Mouse (Mus musculus): ENCODE data around the gene Rnaseh2a. TPM values are rescaled to one million over a fixed set of nuclear protein-coding genes. Genes with fewer than 3 reads are reported as not detected.
A peak's percentile ranks its signal among the peaks of the same experiment; 100 is the strongest.

Rnaseh2a gene
- total and polyA plus RNA-seq, 3 experiments: 105 to 109 TPM; not detected in 1

DNA sequence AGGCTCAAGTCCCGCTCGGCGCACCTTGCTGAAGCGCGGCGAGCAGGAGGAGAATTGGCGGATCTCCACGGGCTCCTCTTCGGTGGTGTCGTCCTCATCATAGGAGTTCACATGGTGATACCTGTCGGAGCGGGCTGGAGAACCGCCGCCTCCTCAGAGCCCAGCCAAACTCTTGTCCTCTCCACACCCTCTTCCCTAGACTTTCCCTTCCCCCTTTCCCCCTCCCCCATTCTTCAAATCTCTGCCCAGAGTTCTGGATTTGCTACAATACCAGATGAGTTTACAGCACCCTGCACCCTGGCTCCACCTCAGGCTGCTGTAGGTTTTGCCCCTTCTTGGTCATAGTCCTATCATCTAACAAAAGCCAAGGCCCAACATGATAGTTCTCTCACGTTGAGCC, 50.9 kb downstream of the Rnaseh2a start:
- no peaks in the 10 kb centered on the region for H3K27me3 ChIP-seq (ENCODE audit: control insufficient read depth in 1 of 2, insufficient read depth in 2 of 2, low read length in 2 of 2)
- no peak for DNase-seq (ENCODE audit: low read depth, low spot score)
- peaks cover 0 to 15% of the 10 kb centered on the region in 2 experiments; a peak in 3 of 4 replicates for H3K4me1 ChIP-seq (ENCODE audit: control insufficient read depth in 1 of 2, insufficient read depth in 2 of 2, low read length in 2 of 2)
- TF ChIP-seq MAX (IDR thresholded peaks at IDR 0.05; ENCODE audit: low read length) (no peak), GABPA (IDR thresholded peaks at IDR 0.05; ENCODE audit: low read depth, low read length) (no peak), POLR2AphosphoS2 (IDR thresholded peaks at IDR 0.05; ENCODE audit: low read length) (no peak), HCFC1 (IDR thresholded peaks at IDR 0.05; ENCODE audit: low read depth, low read length) (no peak), E2F4 (IDR thresholded peaks at IDR 0.05; ENCODE audit: borderline replicate concordance, low read depth, low read length) (no peak), POLR2A (IDR thresholded peaks at IDR 0.05; ENCODE audit: control insufficient read depth in 1 of 2, insufficient read depth in 1 of 2, low read depth in 1 of 2, low read length in 2 of 2, poor library complexity in 1 of 2) (no peak), POLR2AphosphoS5 (IDR thresholded peaks at IDR 0.05; ENCODE audit: borderline replicate concordance, low read depth, low read length) (no peak), TAL1 (IDR thresholded peaks at IDR 0.05; ENCODE audit: low read length) (no peak), GATA1 (IDR thresholded peaks at IDR 0.05; ENCODE audit: low read depth, low read length) (no peak), BHLHE40 (IDR thresholded peaks at IDR 0.05; ENCODE audit: borderline replicate concordance, low read depth, low read length) (no peak), CTCF (IDR thresholded peaks at IDR 0.05 in 2 of 3, conservative IDR thresholded peaks at IDR 0.05 in 1 of 3; ENCODE audit: control insufficient read depth in 1 of 3, insufficient read depth in 1 of 3, low read depth in 2 of 3, low read length in 3 of 3, poor library complexity in 1 of 3, severe bottlenecking in 1 of 3) (no peak)
- H3K27ac ChIP-seq (ENCODE audit: control insufficient read depth, low read depth, low read length): no peak overlapping the region
- H3K36me3 ChIP-seq (ENCODE audit: control insufficient read depth in 1 of 2, insufficient read depth in 2 of 2, low read length in 2 of 2): peaks cover 0 to 13% of the 10 kb centered on the region in 2 experiments; a peak in 2 of 4 replicates
- H3K9me3 ChIP-seq (replicated peaks; ENCODE audit: insufficient read depth, low read length): no peaks in the 10 kb centered on the region
- H3K79me2 ChIP-seq (ENCODE audit: control insufficient read depth, insufficient read depth, low read length, poor library complexity): peaks cover 12% of the 10 kb centered on the region
- H3K9ac ChIP-seq (ENCODE audit: control insufficient read depth, low read depth, low read length, poor library complexity, severe bottlenecking): no peak overlapping the region
- H3K4me3 ChIP-seq (ENCODE audit: control insufficient read depth in 1 of 2, insufficient read depth in 1 of 2, low read depth in 2 of 2, low read length in 2 of 2): no peak overlapping the region

GRCm38 (mm10) chr8:84917781-84918180, 51.8 kb downstream of the Rnaseh2a start:
- peaks cover 0 to 13% of the 10 kb centered on the region in 2 experiments; a peak in 3 of 4 replicates for H3K4me1 ChIP-seq (ENCODE audit: control insufficient read depth in 1 of 2, insufficient read depth in 2 of 2, low read length in 2 of 2)
- no peak overlapping the region for H3K9ac ChIP-seq (ENCODE audit: control insufficient read depth, low read depth, low read length, poor library complexity, severe bottlenecking)
- no peak for TF ChIP-seq CHD2 (IDR thresholded peaks at IDR 0.05; ENCODE audit: low read length)
- no peak for TF ChIP-seq SIN3A (IDR thresholded peaks at IDR 0.05; ENCODE audit: low read length)
- TF ChIP-seq POLR2AphosphoS2 (IDR thresholded peaks at IDR 0.05; ENCODE audit: low read length): 0 out of 2 replicates have a peak, but pooled peaks have one; percentile 12
- H3K27me3 ChIP-seq (ENCODE audit: control insufficient read depth in 1 of 2, insufficient read depth in 2 of 2, low read length in 2 of 2): no peaks in the 10 kb centered on the region
- H3K4me3 ChIP-seq (ENCODE audit: control insufficient read depth in 1 of 2, insufficient read depth in 1 of 2, low read depth in 2 of 2, low read length in 2 of 2): no peak overlapping the region
- no peak for DNase-seq (ENCODE audit: low read depth, low spot score)
- no peaks in the 10 kb centered on the region for H3K9me3 ChIP-seq (replicated peaks; ENCODE audit: insufficient read depth, low read length)
- H3K79me2 ChIP-seq (ENCODE audit: control insufficient read depth, insufficient read depth, low read length, poor library complexity): peaks cover 12% of the 10 kb centered on the region
- peaks cover 0 to 11% of the 10 kb centered on the region in 2 experiments; a peak in 2 of 4 replicates for H3K36me3 ChIP-seq (ENCODE audit: control insufficient read depth in 1 of 2, insufficient read depth in 2 of 2, low read length in 2 of 2)
- H3K27ac ChIP-seq (ENCODE audit: control insufficient read depth, low read depth, low read length): no peak overlapping the region

DNA sequence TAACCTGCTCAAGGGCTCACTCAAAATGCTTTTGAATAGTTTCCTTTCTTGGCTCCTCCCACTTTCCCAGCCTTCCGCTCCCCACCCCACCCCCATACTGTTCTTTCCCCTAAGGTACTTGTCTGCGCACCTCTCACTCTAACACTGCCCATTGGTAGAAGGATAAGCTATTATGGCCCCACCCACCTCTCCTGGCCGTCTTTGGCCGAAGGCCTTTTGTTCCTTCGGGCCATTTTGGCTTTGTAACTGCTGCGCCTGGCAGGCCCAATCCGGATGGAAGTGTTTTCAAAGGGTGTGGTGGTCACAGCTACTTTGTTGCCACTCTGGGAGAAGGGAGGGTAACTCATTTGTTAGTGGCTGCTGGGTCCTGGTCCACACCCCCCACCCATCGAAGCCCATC, 54.3 kb downstream of the Rnaseh2a start:
- H3K4me3 ChIP-seq (ENCODE audit: control insufficient read depth in 1 of 2, insufficient read depth in 1 of 2, low read depth in 2 of 2, low read length in 2 of 2): no peak overlapping the region
- H3K4me1 ChIP-seq (ENCODE audit: control insufficient read depth in 1 of 2, insufficient read depth in 2 of 2, low read length in 2 of 2): peaks cover under 1 to 33% of the 10 kb centered on the region in 2 experiments; a peak in 3 of 4 replicates
- peaks cover 19% of the 10 kb centered on the region for H3K79me2 ChIP-seq (ENCODE audit: control insufficient read depth, insufficient read depth, low read length, poor library complexity)
- DNase-seq (ENCODE audit: low read depth, low spot score): no peak
- H3K9ac ChIP-seq (ENCODE audit: control insufficient read depth, low read depth, low read length, poor library complexity, severe bottlenecking): no peak overlapping the region
- no peak overlapping the region for H3K27ac ChIP-seq (ENCODE audit: control insufficient read depth, low read depth, low read length)
- H3K27me3 ChIP-seq (ENCODE audit: control insufficient read depth in 1 of 2, insufficient read depth in 2 of 2, low read length in 2 of 2): no peaks in the 10 kb centered on the region
- no peaks in the 10 kb centered on the region for H3K9me3 ChIP-seq (replicated peaks; ENCODE audit: insufficient read depth, low read length)
- no peak for TF ChIP-seq POLR2AphosphoS2 (IDR thresholded peaks at IDR 0.05; ENCODE audit: low read length)
- TF ChIP-seq CHD2 (IDR thresholded peaks at IDR 0.05; ENCODE audit: low read length): no peak
- TF ChIP-seq RAD21 (IDR thresholded peaks at IDR 0.05; ENCODE audit: low read depth, low read length): no peak
- no peak for TF ChIP-seq MXI1 (IDR thresholded peaks at IDR 0.05; ENCODE audit: low read depth, low read length)
- no peak for TF ChIP-seq MAX (IDR thresholded peaks at IDR 0.05; ENCODE audit: low read length)
- no peak for TF ChIP-seq NELFE (IDR thresholded peaks at IDR 0.05; ENCODE audit: low read depth, low read length)
- no peak for TF ChIP-seq CTCF (IDR thresholded peaks at IDR 0.05 in 2 of 3, conservative IDR thresholded peaks at IDR 0.05 in 1 of 3; ENCODE audit: control insufficient read depth in 1 of 3, insufficient read depth in 1 of 3, low read depth in 2 of 3, low read length in 3 of 3, poor library complexity in 1 of 3, severe bottlenecking in 1 of 3)
- TF ChIP-seq MAZ (IDR thresholded peaks at IDR 0.05; ENCODE audit: low read depth, low read length): no peak
- TF ChIP-seq KAT2A (conservative IDR thresholded peaks at IDR 0.05; ENCODE audit: low read depth, low read length): no peak
- no peak for TF ChIP-seq BHLHE40 (IDR thresholded peaks at IDR 0.05; ENCODE audit: borderline replicate concordance, low read depth, low read length)
- TF ChIP-seq GATA1 (IDR thresholded peaks at IDR 0.05; ENCODE audit: low read depth, low read length): no peak
- no peak for TF ChIP-seq GABPA (IDR thresholded peaks at IDR 0.05; ENCODE audit: low read depth, low read length)
- H3K36me3 ChIP-seq (ENCODE audit: control insufficient read depth in 1 of 2, insufficient read depth in 2 of 2, low read length in 2 of 2): peaks cover 0 to 26% of the 10 kb centered on the region in 2 experiments; a peak in 2 of 4 replicates

Data from MEL (cell line).